Mouse (Mus musculus) limb, embryonic 15.5 days (tissue): ENCODE measurements around the gene Oaf. TPM values are rescaled to one million over a fixed set of nuclear protein-coding genes. Genes with fewer than 3 reads are reported as not detected.
A peak's percentile ranks its signal among the peaks of the same experiment; 100 is the strongest.

Experiments used
- ATAC-seq: fragments of 200-750 bp; cut with Nextera tagmentation; 2 replicates; pipeline ENCODE4 v1.8.0; 2017; ENCODE audit warnings: low read depth, moderate TSS enrichment; ENCODE audit not compliant: insufficient number of reproducible peaks, low FRiP score, low TSS enrichment
- H3K27ac ChIP-seq: fragments of 300-500 bp; sonication (generic); 2 replicates; pipeline ENCODE4 v1.5.1; 2015; ENCODE audit warnings: moderate library complexity, mild to moderate bottlenecking, inconsistent platforms
- H3K27me3 ChIP-seq: fragments of 300-500 bp; sonication (generic); 2 replicates; pipeline ENCODE4 v1.6.1; 2015; ENCODE audit warnings: inconsistent platforms
- H3K36me3 ChIP-seq: fragments of 300-500 bp; sonication (generic); 2 replicates; pipeline ENCODE4 v1.6.1; 2015; ENCODE audit warnings: inconsistent platforms
- H3K4me1 ChIP-seq: fragments of 300-500 bp; sonication (generic); 2 replicates; pipeline ENCODE4 v1.6.1; 2015; ENCODE audit warnings: inconsistent platforms
- H3K4me2 ChIP-seq: fragments of 300-500 bp; sonication (generic); 2 replicates; pipeline ENCODE4 v1.6.1; 2015; ENCODE audit warnings: mild to moderate bottlenecking, inconsistent platforms
- H3K4me3 ChIP-seq: fragments of 300-500 bp; sonication (generic); 2 replicates; pipeline ENCODE4 v1.5.1; 2015; ENCODE audit warnings: mild to moderate bottlenecking, inconsistent platforms
- H3K9ac ChIP-seq: fragments of 300-500 bp; sonication (generic); 2 replicates; pipeline ENCODE4 v1.6.1; 2015; ENCODE audit warnings: inconsistent platforms
- H3K9me3 ChIP-seq: fragments of 300-500 bp; sonication (generic); 2 replicates; pipeline ENCODE4 v1.6.1; 2016; ENCODE audit warnings: inconsistent platforms
- WGBS: fragments of 180-500 bp; shearing (Covaris S2); methylation state at CpG from one replicate; pipeline ENCODE4 v1.1.7; 2015; 5-methylcytosine and 5-hydroxymethylcytosine counted together
- polyA plus RNA-seq: library from polyadenylated mRNA; unstranded; fragments of >200 nt; fragmentation: Nextera tagmentation; extraction: Ambion mirVana; gene quantifications from 2 replicates; pipeline ENCODE4 v1.2.1, GENCODE M21; 2015

The Oaf gene
- polyA plus RNA-seq, 1 experiment from 2014 or later: 102 TPM

DNA sequence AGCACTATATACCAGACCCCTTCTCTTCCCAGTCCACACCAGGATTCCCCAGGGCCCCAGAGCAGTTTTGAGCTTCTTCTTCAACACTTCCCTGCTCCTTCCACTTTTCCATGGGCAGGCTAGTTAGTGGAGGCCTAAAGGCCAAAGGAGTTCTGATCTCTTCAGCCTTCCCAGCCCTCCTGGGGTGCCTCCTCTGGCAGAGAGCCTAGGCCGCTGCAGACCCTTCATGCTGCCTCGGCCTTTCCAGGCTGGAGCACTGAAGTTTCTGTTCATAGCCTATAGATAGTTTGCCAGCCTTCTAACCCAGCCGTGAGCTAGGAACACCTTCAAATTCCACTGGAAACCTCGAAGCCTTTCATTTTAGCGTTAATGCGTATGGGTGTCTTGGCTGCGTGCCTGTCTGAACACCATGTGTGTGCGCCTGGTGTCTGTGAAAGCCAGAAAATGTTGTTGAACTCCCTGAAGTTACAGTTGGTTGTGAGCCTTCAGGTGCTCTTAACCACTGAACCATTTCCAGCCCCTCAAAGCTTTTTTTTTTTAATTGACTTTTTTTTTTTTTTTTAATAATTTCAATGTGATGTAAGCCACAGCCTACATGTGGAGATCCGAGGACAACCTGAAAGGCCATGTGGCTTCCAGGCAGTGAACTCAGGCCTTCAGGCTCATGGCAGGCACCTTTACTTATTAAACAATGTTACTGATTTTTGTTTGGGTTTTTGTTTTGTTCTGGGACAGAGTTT is 23.3 kb upstream of the Oaf start:
- Histone ChIP-seq H3K4me2 (no peak overlapping the region), H3K27me3 (no peaks in the 10 kb centered on the region), H3K27ac (peak overlapping the region; percentile 95), H3K9me3 (no peaks in the 10 kb centered on the region), H3K36me3 (no peaks in the 10 kb centered on the region), H3K9ac (no peak overlapping the region), H3K4me1 (peaks cover 62% of the 10 kb centered on the region), H3K4me3 (no peak overlapping the region)
- 31% methylated on average over 9 of the region's 9 CpGs for WGBS
- ATAC-seq: no peak; the same call in 1 of the 2 replicates

DNA sequence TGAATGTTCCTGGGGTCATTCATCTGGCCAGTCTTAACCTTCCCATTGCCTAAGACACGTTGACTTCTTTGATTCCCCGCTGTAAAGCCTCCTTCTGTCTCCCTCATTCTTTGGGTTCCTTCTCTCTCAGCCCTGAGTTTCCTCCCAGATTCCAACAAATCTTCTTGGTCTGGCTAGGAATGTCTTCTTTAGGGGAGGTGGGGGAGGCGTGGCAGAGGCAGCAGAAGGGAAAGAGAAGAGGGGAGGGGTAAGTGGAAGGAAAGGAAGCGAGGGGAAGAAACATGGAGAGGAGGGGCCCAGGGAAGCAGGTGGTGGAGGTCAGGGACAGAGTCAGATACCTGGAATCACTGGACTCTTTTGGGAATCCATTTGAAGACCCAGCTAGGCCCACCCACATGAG is 22.7 kb upstream of the Oaf start:
- no peaks in the 10 kb centered on the region for H3K36me3 ChIP-seq
- no peak overlapping the region for H3K4me2 ChIP-seq
- WGBS: 23% methylated on average over 4 of the region's 4 CpGs
- peak overlapping the region; percentile 95 for H3K27ac ChIP-seq
- ATAC-seq: no peak
- H3K9ac ChIP-seq: no peak overlapping the region
- no peaks in the 10 kb centered on the region for H3K9me3 ChIP-seq
- H3K4me1 ChIP-seq: peaks cover 67% of the 10 kb centered on the region
- no peak overlapping the region for H3K4me3 ChIP-seq
- H3K27me3 ChIP-seq: no peaks in the 10 kb centered on the region

DNA sequence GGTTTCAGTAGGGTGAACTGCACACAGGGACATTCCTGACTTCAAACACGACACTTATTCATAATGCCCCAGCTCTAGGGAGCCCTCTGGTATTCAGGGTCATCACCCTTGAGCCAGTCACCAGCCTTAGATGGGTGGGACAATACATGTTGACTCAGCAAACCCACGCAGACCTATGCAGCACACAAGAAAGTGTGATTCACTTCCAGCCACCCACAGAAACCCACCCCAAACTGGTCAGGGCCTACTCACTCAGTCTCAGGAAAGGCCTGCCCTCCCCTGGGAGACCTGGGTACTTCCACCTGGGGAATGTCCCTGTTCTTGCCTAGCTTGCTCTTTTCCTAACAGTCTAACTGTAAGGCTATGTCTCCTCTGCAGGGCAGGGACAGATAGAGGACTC is 22.2 kb upstream of the Oaf start:
- H3K9me3 ChIP-seq: no peaks in the 10 kb centered on the region
- peaks cover 68% of the 10 kb centered on the region for H3K4me1 ChIP-seq
- H3K27me3 ChIP-seq: no peaks in the 10 kb centered on the region
- H3K4me3 ChIP-seq: no peak overlapping the region
- H3K9ac ChIP-seq: no peak overlapping the region
- WGBS: 34% methylated on average over 2 of the region's 2 CpGs
- no peaks in the 10 kb centered on the region for H3K36me3 ChIP-seq
- peak overlapping the region; percentile 95 for H3K27ac ChIP-seq
- no peak overlapping the region for H3K4me2 ChIP-seq
- 0 out of 2 replicates have a peak, but pooled peaks have one; percentile 5 for ATAC-seq

DNA sequence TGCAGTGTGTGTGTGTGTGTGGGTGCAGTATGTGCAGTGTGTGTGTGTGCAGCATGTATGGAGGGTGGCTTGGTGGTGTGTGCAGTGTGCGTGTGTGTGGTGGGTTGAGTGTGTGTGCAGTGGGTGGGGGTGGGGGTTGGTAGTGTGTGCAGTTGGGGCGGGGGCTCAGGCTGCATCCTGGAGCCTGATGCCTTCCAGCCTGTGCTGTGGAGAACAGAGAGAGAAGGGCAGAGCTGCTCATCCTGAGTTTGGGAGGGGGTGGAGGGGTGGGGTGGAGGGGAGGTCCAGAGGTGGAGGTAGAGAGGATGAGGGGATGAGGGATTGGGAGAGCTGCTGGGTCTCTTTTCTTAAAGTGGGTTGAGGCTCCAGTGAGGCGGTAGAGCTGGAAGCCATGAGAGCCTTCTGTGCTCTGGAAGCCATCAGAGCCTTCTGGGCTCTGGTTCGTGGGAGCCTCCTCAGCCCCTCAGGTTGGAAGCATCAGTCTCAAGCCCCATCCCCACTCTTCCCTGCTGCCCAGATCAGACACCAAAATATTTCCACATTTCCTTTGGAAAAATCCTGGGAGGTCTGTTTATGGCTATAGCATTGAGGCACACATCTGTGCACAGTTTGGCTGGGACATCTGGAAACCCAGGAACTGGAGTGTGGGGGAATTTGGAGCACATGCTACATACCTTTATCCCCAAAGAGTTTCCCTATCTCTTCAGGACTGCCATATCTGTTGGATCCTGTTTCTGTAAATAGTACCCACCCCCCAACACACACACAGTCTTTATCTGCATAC is 21.6 kb upstream of the Oaf start:
- Histone ChIP-seq H3K4me3 (no peak overlapping the region), H3K4me2 (peak overlapping the region; percentile 20; the same call in 1 of the 2 replicates), H3K27me3 (no peaks in the 10 kb centered on the region), H3K4me1 (peaks cover 67% of the 10 kb centered on the region), H3K9me3 (no peaks in the 10 kb centered on the region), H3K27ac (peak overlapping the region; percentile 95), H3K9ac (no peak overlapping the region), H3K36me3 (no peaks in the 10 kb centered on the region)
- WGBS: 24% methylated on average over 4 of the region's 4 CpGs
- peak; percentile 75 for ATAC-seq

DNA sequence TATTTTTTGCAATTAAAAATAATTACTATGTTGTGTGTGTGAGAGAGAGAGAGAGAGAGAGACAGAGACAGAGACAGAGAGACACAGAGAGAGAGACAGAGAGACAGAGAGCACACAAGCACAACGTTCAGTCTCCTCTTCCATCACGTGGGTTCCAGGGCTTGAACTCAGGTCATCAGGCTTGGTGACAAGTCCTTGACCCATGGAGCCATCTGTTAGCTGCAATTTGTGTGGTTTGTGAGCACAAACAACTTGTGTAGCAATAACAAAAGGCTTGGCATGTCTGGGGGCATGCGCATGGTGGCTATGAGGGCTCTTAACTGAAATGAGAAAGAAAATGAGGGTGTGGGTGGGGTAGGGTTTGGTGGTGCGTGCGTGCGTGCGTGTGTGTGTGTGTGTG is 20.9 kb upstream of the Oaf start:
- H3K4me2 ChIP-seq: no peak overlapping the region

DNA sequence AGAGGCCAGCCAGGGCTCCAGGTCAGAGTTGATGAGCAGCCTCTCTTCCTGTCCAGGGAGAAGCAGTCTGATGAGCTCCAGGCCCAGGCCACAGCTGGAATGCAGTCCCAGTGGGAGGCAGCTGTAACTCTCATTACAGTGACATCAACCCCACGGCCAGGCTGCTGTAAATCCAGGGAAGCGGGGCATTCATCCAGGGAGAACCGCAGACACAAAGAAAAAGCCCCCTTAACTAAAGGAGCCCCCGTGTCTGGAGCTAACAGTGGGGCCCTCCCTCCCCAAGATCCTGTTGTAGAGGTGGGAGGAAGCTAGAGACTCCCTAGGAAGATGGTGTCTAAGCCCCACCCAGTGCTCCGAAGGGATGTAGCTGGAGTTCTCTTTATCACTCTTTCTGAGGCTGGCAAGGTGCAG is 13.6 kb upstream of the Oaf start:
- no peak overlapping the region for H3K4me3 ChIP-seq
- peak; percentile 68 for ATAC-seq
- peak overlapping the region; percentile 95 for H3K27ac ChIP-seq
- peak overlapping the region; percentile 32 for H3K4me2 ChIP-seq
- no peaks in the 10 kb centered on the region for H3K9me3 ChIP-seq
- H3K27me3 ChIP-seq: no peaks in the 10 kb centered on the region
- H3K36me3 ChIP-seq: no peaks in the 10 kb centered on the region
- no peak overlapping the region for H3K9ac ChIP-seq
- 15% methylated on average over 5 of the region's 5 CpGs for WGBS
- peaks cover 48% of the 10 kb centered on the region for H3K4me1 ChIP-seq

More for the DNA sequence above, 20.9 kb upstream of the Oaf start:
- ATAC-seq: no peak
- no peaks in the 10 kb centered on the region for H3K36me3 ChIP-seq
- H3K9ac ChIP-seq: no peak overlapping the region
- 63% methylated on average over 7 of the region's 7 CpGs for WGBS
- H3K9me3 ChIP-seq: no peaks in the 10 kb centered on the region
- H3K27me3 ChIP-seq: no peaks in the 10 kb centered on the region
- peak overlapping the region; percentile 95 for H3K27ac ChIP-seq
- H3K4me3 ChIP-seq: no peak overlapping the region
- peaks cover 69% of the 10 kb centered on the region for H3K4me1 ChIP-seq

DNA sequence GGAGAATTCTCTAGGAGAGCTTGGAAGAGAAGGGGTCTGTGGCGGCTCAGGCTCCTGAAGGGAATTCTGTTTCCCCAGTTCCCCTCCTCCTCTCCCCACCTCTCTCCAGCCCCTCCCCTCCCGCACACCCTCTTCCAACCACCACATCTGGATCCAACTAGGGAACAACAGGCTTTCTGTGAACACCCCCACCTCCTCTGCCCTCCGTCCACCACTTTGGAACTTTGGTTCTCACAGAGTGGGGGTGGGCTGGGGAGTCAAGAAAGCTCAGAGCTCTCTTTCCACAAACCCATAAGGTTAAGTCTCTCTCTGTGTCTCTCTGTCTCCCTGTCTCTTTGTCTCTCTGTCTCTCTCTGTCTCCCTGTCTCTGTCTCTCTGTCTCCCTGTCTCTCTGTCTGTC is 13.1 kb upstream of the Oaf start:
- Histone ChIP-seq H3K4me2 (peak overlapping the region; percentile 32), H3K27ac (peak overlapping the region; percentile 95), H3K27me3 (no peaks in the 10 kb centered on the region), H3K9ac (no peak overlapping the region), H3K4me1 (peaks cover 47% of the 10 kb centered on the region), H3K9me3 (no peaks in the 10 kb centered on the region), H3K36me3 (no peaks in the 10 kb centered on the region), H3K4me3 (no peak overlapping the region)
- peak; percentile 74 for ATAC-seq
- WGBS: 15% methylated on average over 3 of the region's 3 CpGs

DNA sequence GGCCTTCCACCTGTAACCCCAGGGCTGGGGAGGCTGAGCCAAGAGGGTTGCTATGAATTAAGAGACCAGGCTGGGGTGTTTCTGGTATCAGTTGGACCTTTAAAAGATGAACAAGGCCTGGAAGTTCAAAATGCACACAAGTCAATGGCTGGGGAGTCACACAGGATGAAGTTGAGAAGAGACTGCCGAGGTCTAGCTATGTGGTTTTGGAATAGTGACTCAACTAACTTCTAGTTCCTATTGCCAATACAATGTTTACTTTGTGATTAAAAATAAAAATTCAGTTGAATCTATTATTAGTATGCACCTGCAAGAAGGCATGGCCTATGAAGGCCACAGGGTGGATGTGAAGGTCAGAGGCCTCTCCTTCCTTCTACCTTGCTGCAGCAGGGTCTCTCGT is 12.1 kb upstream of the Oaf start:
- no peaks in the 10 kb centered on the region for H3K36me3 ChIP-seq
- no peak overlapping the region for H3K9ac ChIP-seq
- H3K4me1 ChIP-seq: peaks cover 43% of the 10 kb centered on the region
- H3K4me3 ChIP-seq: no peak overlapping the region
- no peak for ATAC-seq
- no peak overlapping the region for H3K4me2 ChIP-seq
- H3K27me3 ChIP-seq: no peaks in the 10 kb centered on the region
- no peaks in the 10 kb centered on the region for H3K9me3 ChIP-seq
- H3K27ac ChIP-seq: peak overlapping the region; percentile 95
- WGBS: 83% methylated on average over 2 of the region's 2 CpGs

DNA sequence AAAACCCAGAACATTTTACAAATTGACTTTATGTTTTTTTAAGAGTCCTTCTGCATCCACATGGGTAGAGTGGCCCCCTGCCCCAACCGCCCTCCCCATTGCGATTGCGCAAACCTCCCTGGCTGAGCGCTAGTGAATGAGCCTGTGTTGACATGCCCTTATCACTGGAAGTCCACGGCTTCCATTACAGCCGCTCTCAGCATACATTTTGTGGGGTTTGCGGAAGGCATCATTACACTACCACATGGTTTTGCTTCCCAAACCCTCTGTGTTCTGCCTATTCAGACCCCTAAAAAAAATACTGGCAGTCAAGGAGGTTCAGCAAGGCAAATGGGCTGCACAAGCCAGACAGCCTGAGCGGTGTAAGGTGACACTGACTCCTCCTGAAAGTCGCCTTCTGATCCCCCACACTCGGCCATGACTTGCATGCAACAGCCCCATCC is 7.0 kb upstream of the Oaf start:
- Histone ChIP-seq H3K9ac (no peak overlapping the region), H3K27ac (no peak overlapping the region), H3K4me2 (no peak overlapping the region), H3K36me3 (no peaks in the 10 kb centered on the region), H3K4me3 (no peak overlapping the region), H3K27me3 (no peaks in the 10 kb centered on the region), H3K4me1 (peaks cover 15% of the 10 kb centered on the region), H3K9me3 (no peaks in the 10 kb centered on the region)
- 18% methylated on average over 10 of the region's 10 CpGs for WGBS
- ATAC-seq: no peak

DNA sequence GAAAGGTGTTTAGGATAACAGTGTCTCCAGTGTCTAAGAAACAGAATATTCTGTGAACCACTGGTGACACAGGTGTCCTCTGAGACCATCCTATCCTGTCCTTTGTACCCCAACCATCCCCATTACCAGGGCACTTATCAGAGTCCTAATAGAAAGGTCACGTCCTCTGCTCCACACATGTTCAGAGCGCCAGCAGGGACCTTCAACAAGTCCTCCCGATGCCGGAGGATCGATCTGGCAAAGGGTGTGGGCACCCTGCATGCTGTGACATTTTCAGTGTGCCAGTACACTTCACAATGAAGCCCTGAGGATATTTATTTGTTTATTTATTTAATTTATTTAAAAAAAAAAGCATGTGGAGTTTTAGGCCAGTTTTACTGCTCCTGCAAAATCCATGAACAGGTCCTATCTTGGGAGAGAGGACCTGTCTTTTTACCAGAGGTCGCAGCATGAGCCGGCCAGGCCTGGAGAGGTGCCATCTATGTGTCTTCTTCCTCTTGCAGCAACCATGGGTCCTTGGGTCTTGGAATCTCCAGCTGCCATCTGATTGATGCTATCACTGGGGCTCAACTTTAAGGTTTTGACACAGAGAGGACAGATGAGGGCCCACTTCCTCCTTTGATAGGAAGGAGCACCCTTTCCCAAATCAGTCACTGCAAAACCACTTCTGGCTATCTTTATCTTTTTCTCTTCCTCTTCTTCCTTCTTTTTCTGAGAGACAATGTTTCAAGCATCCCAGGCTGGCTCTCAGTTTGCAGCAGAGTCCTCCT is 6.3 kb upstream of the Oaf start:
- no peak for ATAC-seq
- Histone ChIP-seq H3K4me2 (no peak overlapping the region), H3K27ac (no peak overlapping the region), H3K9me3 (no peaks in the 10 kb centered on the region), H3K4me3 (no peak overlapping the region), H3K9ac (no peak overlapping the region), H3K4me1 (peaks cover 14% of the 10 kb centered on the region), H3K27me3 (no peaks in the 10 kb centered on the region), H3K36me3 (no peaks in the 10 kb centered on the region)
- 80% methylated on average over 7 of the region's 7 CpGs for WGBS

DNA sequence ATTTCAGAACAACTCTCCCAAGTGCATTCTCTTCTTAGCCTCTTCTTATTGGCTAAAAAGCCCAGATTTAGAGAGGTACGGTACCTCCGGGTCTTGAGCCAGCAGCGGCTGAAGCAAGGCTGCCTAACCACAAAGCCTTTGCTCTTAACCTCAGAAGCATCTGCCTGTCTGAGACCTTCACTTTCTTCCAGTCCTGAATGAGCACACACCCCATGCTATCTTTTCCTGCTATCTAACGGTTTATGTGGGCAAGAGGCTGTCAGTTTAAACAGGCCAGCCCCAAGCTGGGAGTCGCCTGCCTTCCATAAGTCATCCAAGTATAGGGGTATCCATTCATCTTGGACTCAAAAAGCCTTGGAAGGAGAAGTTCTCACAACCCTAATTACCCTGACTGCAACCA is 2.7 kb upstream of the Oaf start:
- no peaks in the 10 kb centered on the region for H3K9me3 ChIP-seq
- H3K36me3 ChIP-seq: no peaks in the 10 kb centered on the region
- H3K4me3 ChIP-seq: no peak overlapping the region
- H3K4me2 ChIP-seq: no peak overlapping the region
- WGBS: 71% methylated on average over 5 of the region's 5 CpGs
- no peak for ATAC-seq
- H3K27me3 ChIP-seq: no peaks in the 10 kb centered on the region
- H3K27ac ChIP-seq: no peak overlapping the region
- H3K9ac ChIP-seq: no peak overlapping the region
- peaks cover 33% of the 10 kb centered on the region for H3K4me1 ChIP-seq

DNA sequence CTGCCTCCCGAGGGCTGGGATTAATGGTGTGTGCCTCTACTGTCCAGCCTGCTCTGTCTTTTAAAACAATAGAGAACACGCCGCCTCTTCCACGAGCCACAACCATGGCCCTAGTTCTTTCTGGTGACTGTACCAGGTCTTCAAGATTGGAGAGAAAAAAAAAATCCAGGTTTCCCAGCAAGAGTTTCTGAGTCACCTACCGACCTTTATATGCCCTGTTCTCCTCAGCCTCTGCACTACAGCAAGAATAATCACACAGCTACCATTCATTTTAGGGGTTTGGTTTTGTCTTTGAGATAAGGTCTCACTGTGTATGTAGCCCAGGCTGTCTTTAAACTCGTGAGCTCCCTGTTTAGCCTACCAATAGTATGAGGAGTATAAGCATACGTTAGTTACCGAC is 2.3 kb upstream of the Oaf start:
- ATAC-seq: no peak
- Histone ChIP-seq H3K36me3 (no peaks in the 10 kb centered on the region), H3K27me3 (no peaks in the 10 kb centered on the region), H3K9ac (no peak overlapping the region), H3K27ac (no peak overlapping the region; the same call in 1 of the 2 replicates), H3K4me2 (no peak overlapping the region), H3K9me3 (no peaks in the 10 kb centered on the region), H3K4me1 (peaks cover 37% of the 10 kb centered on the region), H3K4me3 (no peak overlapping the region)
- 85% methylated on average over 8 of the region's 8 CpGs for WGBS
